Mouse (Mus musculus) heart, postnatal 10 days (tissue): ENCODE results near the gene Cd300lf. TPM values are rescaled to one million over a fixed set of nuclear protein-coding genes. Genes with fewer than 3 reads are reported as not detected.
A peak's percentile ranks its signal among the peaks of the same experiment; 100 is the strongest.

Experiments
- DNase-seq, 2 experiments: peaks; one replicate each; pipeline ENCODE4 v3.0.0; 2021
- intact Hi-C: fragments of 180-260 bp; cut with DNase I; formaldehyde crosslinking; loops from one replicate; pipeline ENCODE4 v1.15.1; 2025
- total RNA-seq, 2 experiments: library from RNA; stranded (reverse); gene quantifications; 2 replicates each; pipeline ENCODE4 v1.2.3; 2021

Cd300lf gene
- total RNA-seq, 2 experiments from 2014 or later = 0.15 to 0.48 TPM

DNA sequence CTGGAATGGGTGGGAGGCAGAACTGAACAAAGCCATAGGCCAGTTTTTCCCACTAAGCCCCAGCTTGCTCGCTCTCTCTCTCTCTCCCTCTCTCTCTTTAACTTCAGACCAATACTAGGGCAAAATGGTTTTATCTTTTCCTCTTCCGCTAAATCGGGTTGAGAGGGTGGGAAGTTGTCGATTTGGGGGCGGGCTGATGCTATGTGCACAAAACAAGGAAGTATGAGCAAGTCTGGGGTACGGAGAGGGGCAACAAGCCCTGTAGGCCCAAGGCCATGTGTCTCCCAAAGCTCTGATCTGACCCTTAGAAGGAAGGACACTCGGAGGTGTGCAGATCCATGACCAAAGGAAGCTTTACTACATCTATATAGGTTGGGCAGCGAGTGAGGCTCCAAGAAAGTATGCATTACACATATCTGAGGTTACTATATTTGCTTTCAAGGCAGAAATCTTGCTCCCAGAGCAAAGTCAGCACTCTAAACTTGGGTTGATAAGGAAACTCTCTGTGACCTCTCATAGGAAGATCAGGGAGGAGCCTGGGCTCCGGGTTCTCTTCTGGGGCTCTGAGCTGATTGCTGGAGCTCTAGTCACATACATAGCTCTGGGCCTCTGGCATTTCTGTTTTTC lies 27.9 kb upstream of the Cd300lf start:
- intact Hi-C loops = loop anchor here (1.0 to 2.0 kb wide), 2 partner anchors 21 to 109 kb away; no protein-coding TSS in a partner anchor
- DNase-seq = peak in 1 of 2 experiments; percentile 14

DNA sequence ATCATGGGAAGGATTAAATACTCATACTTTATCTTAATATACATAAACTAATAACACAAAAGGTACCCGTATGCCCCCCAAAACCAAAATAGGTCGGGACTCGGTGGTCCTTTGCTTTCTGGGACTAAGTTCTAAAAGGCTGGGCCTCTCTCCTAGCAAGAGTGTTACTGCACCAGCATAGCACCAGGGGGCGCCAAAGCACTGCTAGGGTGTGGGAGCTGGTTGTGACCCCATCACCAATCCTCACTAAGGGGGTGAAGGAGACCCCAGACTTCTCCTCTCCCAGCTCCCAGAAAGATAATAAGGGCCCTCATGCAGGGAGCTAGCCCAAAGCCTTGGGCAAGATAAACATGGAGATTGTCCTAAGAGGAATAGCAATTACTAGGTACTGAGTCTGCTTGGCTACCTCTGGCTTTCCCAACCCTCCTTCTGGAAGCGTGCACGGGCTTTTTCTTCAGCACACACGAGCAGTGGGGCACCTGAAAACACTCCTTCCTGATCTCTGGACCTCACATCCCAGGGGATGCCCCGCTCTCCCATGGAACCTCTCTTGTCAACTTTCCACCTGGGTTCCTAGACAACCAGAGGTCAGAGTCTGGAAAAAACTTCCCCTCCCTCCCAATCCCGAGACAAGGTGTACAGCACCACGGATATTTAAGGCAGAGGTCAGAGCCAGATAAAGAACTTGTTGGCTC lies 27.2 kb upstream of the Cd300lf start:
- DNase-seq = peak; percentile 73 to 90
- intact Hi-C loops = loop anchor here (1.0 to 2.0 kb wide), 2 partner anchors 21 to 110 kb away; no protein-coding TSS in a partner anchor

DNA sequence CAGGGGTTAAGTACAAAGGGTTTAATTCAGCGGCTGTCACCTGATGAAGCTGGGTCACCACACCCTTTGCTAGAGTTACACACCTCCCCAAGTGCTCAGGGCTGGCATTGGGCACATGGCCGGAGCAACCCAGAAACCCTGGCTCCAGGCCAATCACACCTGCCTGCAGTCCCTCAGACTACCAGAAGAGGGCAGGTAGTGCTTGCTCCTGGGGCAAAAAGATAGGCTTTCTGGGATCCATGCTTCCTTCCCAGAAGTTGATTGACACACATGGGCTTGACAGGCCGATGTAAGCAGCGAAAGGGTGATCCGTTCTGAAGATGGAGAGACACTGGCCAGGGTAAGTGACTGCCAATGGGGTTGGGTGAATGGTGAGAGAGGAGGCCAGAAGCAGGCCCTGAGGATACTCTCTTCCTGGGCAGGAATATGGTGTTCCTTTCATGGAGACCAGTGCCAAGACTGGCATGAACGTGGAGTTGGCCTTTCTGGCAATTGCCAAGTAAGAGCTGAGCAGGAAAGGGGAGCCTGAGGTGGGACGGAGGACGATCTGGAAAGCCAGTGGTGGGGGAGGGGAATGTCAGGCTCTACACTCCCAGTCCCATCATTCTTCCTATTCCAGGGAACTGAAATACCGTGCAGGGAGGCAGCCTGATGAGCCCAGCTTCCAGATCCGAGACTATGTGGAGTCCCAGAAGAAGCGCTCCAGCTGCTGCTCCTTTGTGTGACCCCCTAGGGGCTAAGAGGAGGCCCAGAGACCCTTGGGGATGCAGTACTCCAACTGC lies 26.4 kb upstream of the Cd300lf start:
- intact Hi-C loops = loop anchor here (2.0 kb wide), 1 partner anchor 111 kb away; no protein-coding TSS in a partner anchor

DNA sequence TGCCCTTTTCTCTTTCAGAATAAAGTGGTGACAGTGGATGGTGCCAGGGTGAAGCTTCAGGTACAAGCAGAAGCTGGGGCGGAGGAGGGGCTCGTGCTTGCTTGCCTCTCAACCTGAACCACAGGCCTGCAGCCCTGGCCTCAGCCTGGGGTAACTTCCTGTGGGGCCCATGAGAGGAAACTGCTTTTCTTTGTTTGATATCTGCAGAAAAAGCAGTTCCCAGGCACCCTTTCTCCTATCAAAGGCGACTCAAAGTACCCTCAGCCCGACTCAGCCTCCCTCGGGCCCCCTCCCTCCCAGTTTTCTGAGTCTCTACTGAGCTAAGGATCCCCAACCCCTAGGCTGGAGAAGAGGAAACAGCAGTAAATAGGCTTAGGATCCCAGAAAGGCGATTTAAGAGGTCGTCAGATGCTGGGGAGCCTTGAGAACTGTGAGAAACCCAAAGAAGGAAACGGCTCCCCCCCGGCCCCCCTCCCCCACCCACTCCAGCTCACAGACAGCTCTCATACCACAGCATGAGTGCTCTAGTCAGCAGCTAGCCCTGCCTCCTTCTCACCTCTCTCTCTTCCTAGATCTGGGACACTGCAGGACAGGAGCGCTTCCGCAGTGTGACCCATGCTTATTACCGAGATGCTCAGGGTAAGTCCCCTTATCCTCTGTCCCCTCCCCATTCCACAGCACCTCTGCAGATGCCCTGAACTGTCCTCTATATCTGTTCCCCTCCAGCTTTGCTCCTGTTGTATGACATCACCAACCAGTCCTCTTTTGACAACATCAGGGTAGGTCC lies 24.3 kb upstream of the Cd300lf start:
- intact Hi-C loops = no loop called here
- peak in 1 of 2 experiments; percentile 39 for DNase-seq

More for the DNA sequence above, 26.4 kb upstream of the Cd300lf start:
- DNase-seq = peak; percentile 71 to 84

DNA sequence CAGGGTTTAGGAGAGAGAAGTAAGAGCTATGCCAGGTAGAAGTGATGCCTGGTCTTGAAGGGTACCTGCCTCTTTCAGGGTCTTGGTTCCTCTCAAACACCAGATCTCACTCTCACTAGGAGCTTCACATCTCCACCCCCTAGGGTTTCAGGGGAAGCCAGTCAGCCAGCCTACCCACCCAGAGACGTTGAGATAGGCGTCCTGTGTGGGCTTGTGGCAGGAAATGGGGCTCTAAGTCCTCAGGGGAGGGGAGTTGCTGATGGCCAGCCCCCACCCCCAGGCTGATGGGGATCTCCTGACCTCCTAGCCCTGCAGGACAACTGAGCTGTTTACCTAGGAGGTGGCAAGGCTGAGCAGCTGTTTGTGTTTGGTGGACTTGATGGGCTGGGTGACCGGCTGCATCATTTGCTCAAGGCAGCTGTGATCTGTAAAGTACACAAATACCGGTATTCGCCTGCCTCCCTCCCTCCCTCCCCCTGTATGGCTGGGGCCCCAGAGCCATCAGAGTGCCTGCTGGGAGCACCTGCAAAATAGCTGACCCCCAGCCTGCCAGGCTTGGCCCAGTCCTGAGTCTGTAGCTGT lies 21.4 kb upstream of the Cd300lf start:
- intact Hi-C loops = no loop called here
- DNase-seq = no peak

DNA sequence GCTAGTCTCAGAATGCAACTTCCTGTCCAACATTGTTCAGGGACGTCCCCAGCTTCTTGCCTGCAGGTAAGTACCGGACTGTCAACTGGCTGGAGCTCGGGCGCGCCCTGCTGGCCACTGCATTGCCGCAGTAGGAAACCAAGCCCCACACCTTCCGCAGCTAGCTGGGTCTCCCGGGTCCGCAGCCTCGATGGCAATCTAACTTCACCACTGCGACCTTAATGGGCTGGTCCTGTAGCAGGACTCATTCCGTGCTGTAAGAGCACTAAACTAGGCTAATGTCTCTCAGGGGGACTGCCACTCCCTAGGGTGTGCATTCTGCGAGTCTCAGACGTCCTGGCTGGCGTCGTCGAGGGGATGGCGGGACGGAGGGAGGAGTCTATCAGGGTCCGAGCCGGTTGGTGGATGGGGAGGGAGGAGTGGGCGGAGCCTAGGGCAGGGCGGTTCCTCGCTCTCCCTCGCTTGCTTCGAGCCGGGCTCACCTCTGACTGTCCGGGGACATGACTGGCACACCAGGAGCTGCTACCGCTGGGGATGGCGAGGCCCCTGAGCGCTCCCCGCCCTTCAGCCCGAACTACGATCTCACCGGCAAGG lies 20.0 kb upstream of the Cd300lf start:
- intact Hi-C loops = loop anchor here (1.0 kb wide), 1 partner anchor 70 kb away; no protein-coding TSS in a partner anchor
- DNase-seq = peak; percentile 81 to 83

DNA sequence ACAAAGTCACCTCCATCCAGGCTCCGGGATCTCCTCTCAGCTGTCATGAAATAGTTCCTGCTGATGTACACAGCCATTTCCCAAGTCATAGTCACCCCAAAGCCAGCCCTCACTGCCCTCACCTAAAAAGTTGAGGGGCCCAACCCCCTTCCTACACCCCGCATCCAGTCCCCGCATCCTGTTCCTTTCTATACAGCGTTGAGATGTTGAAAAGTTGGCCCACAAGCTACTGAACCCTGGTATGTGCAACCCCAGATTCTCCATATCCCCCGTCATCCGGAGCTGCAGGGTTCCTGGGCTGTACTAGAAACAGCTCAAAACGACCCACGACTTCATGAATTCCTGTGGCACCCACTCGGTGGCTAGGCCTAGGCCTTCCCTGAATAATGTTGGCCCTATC lies 19.3 kb upstream of the Cd300lf start:
- no peak for DNase-seq
- intact Hi-C loops = loop anchor here (1.0 kb wide), 1 partner anchor 70 kb away; no protein-coding TSS in a partner anchor

DNA sequence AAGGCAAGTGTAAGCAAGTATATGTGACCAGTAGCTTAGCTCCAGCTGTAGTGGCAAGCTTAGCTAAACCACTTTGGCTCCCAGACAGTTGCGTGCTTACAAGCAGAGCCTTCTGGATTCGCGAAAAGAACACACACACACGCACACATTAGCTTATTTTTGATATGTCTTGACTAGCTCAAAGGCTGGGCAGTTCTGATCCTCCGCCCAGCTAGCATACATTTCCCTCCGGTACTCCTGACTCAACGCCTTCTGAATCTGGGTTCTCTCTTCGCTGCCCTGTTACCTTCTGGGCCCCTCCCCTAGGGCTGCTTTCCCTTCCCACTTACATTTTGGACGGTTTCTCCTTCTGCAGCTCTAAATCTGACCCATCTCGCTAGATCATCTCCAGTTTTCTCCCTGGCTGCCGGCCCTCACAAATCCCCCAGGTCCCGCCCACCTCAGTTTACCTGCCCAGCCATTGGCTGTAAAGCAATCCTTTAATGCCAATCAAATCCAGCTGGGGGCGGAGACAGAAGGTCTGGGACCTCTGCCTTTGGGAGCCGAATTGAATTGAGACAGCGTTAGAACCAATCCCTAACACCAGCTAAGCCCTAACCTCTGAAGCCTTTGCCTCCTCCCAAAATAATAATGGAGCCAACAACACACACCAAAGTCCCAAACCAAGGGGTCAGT lies 18.1 kb upstream of the Cd300lf start:
- intact Hi-C loops = no loop called here
- peak; percentile 61 to 73 for DNase-seq

DNA sequence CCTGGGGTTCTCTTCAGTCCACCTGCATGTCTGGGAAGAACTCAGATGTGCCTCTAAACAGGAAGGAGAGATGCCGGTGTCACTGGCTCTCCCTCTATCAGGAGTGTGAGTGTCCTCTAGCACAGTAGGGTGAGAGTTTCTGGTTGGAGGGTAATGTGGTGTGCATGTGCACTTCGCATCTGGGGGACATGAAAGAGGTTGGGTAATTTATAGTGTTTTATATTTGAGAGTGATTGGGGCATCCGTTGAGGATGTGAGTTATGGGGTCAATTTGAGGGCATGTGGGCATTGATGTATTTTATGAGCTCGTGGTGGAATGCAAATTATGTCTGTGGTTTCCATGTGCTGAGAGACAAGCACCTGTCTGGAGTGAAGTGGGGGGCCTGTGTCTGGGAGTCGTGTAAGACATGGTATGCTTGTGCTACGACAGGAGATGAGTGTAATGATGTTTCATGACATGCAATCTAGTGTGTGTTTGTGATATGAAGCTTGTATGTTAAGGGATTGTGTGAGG lies 17.0 kb upstream of the Cd300lf start:
- DNase-seq = no peak
- intact Hi-C loops = no loop called here

DNA sequence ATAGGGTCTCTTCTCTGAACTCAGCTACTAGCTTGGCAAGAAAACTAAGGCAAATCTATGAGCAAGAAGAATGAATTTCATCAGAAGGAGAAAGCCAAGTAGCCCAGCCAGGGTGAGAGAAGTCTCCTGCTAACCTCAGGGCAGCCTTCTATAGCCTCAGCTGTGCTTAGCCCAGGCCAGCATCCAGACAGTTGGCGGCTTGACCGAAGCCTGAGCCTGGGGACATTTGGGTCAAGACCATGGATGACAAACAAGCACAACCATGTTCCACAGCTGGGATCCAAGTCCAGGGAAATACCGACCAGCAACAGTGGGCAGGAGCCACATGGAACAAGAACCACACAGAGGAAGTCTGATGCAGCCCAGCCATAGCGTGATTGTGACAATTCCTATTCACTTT lies 14.0 kb upstream of the Cd300lf start:
- intact Hi-C loops = no loop called here
- no peak for DNase-seq

DNA sequence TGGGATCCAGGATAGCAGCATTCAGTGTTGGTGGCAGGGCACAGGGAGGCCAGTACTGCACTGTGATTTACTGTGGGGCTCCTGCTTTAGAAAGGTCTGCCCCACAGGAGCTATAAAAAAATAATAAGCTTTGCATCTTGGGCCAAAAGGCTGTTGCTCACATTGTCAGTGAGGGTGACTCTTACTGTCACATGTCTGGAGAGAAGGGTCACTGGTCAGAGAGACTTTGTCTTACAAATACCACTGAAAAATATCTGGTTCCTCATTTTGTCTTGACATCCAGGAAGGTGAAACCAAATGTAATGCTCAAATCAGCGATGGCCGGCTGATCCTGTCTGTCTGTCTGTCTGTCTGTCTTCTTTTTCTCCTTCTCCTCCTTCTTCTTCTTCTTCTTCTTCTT lies 8.2 kb upstream of the Cd300lf start:
- intact Hi-C loops = no loop called here
- no peak for DNase-seq

DNA sequence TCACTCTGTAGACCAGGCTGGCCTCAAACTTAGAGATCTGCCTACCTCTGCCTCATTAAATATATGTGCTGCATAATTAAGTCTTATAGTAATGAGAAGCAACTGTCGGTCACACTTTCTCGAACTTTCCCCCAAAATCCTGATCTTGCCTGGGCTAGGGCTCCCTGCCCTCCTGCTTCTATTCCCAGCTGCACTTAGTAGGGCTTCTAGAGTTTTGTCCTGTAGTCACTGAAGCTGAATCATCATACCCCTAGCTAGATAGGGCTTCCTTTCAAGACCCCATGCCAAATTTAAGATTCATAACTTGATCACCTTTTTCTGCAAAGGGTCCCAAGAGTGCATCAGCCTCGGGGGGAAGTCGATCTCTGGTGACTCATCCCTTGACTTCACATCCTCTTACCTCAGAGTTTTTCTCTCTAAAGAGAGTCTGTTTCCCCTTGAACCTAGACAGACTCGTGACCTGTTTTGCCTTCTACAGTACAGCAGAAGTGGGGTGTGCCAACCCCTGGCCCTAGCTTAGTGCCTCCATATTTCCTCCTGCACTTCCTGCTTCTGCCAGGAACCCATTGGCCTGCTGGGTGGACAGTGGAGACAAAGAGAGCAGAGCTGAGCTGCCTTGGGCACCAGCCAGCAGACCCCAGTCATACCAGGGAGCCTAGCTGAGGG lies 4.9 kb upstream of the Cd300lf start:
- no peak for DNase-seq
- intact Hi-C loops = no loop called here

DNA sequence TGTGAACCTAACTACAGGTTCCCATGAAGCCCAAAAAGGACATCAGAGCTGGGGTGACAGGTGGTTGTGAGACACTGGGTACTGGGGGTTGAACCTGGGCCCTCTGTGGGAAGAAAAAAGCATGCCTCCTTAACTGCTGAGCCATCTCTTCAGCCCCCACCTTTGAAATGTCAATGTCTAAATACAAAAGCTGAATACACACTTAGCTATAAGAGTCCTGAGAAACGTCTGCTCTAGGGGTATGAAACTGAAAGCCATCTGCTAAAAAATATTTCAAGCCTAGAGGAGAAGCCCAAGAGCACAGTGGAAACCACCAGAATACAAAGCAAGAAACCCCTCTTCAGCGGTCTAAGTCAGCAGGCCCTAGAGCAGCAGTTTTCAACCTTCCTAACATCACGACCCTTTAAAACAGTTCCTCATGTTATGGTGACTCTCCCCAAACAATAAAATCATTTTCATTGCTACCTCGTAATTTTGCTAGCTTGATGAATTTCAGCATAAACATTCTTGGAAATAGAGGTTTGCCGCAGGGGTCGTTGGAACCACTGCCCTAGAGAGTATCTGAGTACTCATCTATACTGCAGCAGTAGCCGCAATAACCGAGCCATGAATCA lies 1.9 kb downstream of the Cd300lf start:
- intact Hi-C loops = no loop called here

DNA sequence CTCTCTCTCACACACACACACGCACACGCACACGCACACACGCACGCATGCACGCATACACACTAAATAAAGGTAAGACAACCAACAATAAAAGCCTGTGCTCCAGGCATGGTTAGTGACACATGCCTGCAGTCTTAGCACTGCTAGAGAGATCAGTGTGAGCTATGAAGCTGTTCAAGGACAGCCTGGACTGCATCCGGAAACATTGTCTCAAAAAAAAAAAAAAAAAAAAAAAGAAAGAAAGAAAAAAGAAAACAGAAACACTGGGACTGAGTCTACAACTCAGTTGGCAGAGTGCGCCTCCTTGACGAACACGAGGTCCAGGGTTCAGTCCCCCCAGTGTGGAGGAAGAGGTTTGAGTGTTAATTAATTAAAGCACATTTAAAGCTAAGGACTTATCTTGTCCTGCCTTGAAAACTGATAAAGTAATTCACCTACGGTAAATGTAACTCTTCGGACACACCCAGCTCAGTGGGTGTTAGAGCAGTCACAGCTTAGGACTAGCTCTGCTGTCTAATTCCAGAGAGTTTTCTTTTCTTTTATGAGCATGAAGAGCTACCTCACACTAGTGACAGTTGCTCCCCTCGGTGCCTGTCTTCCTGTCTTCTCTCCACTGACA lies 4.2 kb downstream of the Cd300lf start:
- no peak for DNase-seq
- intact Hi-C loops = no loop called here

More for the DNA sequence above, 1.9 kb downstream of the Cd300lf start:
- DNase-seq = no peak

DNA sequence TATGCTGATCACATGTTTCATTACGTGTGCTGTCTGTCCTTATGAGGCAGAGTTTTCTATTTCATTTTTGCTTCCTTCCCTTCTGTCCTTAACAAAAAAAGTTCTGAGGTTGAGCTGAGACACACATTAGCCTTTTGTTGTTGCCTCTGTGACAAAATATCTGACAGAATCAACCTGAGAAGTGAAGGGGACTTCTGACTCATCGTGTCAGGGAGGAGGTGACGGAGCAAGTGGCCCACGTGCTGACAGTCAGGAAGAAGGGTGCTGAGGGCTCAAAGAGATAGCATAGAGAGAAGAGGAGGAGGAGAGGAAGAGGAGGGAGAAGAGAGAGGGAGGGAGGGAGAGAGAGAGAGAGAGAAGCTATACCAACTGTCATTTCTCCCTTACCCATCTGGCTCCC lies 5.3 kb downstream of the Cd300lf start:
- no peak for DNase-seq
- intact Hi-C loops = no loop called here

DNA sequence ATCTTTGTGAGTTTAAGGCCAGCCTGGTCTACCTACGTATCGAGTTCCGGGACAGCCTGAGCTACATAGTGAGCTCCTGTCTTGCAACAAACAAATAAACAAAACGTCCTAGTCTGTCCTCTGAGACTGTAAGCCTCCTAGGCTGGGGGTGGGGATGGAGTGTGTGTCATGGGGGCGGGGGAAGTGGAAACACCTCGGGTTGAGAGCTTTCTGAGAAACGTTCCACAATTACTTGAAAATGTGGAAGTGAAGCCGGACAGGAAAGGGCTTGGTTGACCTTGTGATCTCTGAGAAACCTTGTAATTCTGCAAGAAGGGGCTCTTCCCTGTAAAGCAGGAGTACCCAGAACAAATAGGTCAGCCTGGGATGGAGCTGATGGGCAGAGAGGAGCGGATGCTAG lies 14.4 kb downstream of the Cd300lf start:
- intact Hi-C loops = no loop called here
- DNase-seq = no peak

DNA sequence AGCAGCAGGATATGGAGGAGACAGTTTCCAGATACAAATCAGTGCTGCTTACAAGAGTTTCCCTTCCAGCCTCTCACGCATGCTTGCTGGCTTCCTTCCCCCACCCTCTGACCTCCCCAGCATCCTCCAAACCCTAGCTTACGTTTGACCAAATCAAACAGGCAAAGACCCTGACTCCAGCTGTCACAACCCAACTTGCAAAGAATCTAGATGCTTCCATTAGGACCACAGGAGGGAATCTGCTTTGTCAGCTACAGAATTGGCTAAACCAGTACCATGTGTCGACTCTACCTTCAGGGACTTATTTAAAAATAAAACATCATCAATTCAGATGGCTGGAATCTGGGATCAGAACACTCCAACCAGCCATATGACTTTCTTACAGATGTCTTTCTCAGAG lies 21.6 kb downstream of the Cd300lf start:
- DNase-seq = no peak
- intact Hi-C loops = no loop called here

DNA sequence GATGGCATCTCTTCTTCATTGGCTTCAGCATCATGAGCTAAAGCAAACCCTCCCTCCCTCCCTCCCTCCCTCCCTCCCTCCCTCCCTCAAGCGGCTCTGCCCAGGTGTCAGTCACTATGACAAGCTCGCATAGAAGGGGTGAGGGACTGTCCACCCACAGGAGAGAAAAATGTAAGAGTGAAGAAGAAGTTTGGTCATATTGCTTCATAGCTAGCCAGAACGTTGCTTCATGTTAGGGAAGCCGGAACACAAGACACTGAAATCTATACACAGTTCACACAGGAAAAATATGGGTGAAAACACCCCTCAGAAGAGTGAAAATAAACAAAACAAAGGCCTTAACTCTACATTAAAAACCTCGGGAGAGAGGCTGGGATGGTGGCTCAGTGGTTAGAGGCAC lies 23.5 kb downstream of the Cd300lf start:
- intact Hi-C loops = no loop called here
- DNase-seq = no peak
